Mouse (Mus musculus): ENCODE measurements around the gene Otud6a. TPM values are rescaled to one million over a fixed set of nuclear protein-coding genes. Genes with fewer than 3 reads are reported as not detected.
"Not testable (repeated sequence)": the region's sequence is repeated elsewhere in the genome, so short reads cannot be mapped to it uniquely, and the experiment has no call there.

Otud6a gene
- polyA plus RNA-seq, 1 experiment from 2014 or later, result not detected

DNA sequence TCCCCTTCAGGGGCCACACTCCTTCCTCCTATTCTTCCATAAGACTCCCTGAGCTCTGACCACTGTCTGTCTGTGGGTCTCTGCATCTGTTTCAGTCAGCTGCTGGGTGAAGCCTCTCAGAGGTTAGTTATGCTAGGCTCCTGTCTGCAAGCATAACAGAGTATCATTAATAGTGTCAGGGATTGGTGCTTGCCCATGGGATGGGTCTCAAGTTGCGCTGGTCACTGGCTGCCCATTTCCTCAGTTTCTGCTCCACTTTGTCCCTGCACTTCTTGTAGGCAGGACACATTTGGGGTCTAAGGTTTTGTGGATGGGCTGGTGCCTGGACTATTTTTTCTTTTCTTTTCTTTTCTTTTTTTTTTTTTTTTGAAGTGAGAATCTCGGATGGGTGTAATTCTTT, 13.8 kb downstream of the Otud6a start, which contains the start of gene Awat2:
Awat2 (minus strand) TSS at position 101 of the 400 bp plus-strand sequence.
- H3K27ac ChIP-seq (ENCODE audit: low read length); H3K4me1 ChIP-seq (ENCODE audit: control insufficient read depth, low read depth, low read length); H3K9ac ChIP-seq (ENCODE audit: low read depth, low read length); H3K9me3 ChIP-seq (replicated peaks; ENCODE audit: control insufficient read depth, low read length); H3K4me3 ChIP-seq (ENCODE audit: low read depth, low read length); H3K27me3 ChIP-seq (ENCODE audit: control insufficient read depth, insufficient read depth, low read depth, low read length); H3K4me2 ChIP-seq (ENCODE audit: low read depth, low read length); ATAC-seq (ENCODE audit: low read depth); H3K36me3 ChIP-seq (ENCODE audit: control insufficient read depth, insufficient read depth): not testable (repeated sequence)
- 73% methylated on average over 2 of the region's 2 CpGs for WGBS (ENCODE audit: insufficient replicate concordance)

DNA sequence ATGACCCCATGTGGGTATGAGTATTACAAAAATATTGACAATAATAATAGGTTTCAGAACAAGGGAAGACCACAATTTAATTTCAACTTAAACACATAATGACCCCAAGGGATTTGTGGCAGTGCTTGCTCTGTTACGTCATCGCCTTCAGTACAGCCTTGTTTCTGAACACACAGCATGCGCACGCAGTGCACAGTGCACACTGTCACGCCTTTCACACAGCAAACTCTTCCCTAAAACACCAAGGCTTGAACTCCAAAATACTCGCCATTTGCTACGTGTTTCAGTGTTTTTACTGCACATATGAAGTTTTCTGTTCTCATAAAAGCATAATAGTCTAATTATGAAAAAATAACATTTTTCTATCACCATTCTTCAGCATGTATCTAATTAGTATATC, 14.7 kb downstream of the Otud6a start:
- Histone ChIP-seq H3K9ac (ENCODE audit: low read depth, low read length) (no peak overlapping the region), H3K27me3 (ENCODE audit: control insufficient read depth, insufficient read depth, low read depth, low read length) (no peaks in the 10 kb centered on the region), H3K4me1 (ENCODE audit: control insufficient read depth, low read depth, low read length) (no peaks in the 10 kb centered on the region), H3K27ac (ENCODE audit: low read length) (no peak overlapping the region), H3K4me3 (ENCODE audit: low read depth, low read length) (no peak overlapping the region), H3K9me3 (replicated peaks; ENCODE audit: control insufficient read depth, low read length) (no peaks in the 10 kb centered on the region), H3K4me2 (ENCODE audit: low read depth, low read length) (no peak overlapping the region), H3K36me3 (ENCODE audit: control insufficient read depth, insufficient read depth) (no peaks in the 10 kb centered on the region)
- no peak for ATAC-seq (ENCODE audit: low read depth)
- 83% methylated on average over 7 of the region's 7 CpGs for WGBS (ENCODE audit: insufficient replicate concordance)

DNA sequence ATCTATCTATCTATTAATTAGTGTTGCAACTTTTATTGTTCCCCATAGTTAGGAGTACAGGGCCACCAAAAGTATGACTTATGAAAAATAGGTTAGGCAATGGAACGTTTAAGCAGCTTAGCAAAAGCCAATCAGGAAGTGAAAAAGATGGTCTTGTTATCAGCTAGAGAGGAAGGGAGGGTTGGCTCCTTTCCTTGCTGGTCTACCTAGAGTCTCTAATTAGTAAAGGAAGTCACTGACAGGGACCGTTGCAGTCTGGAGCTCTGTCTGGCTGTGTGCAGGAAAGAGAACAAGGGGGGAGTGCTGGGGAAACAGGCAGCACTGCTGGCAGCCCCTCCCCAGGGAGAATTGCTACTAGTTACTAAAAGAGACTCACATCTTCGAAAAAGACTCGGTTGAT, 39.2 kb downstream of the Otud6a start:
- no peak for ATAC-seq (ENCODE audit: low read depth)
- Histone ChIP-seq H3K36me3 (ENCODE audit: control insufficient read depth, insufficient read depth) (no peaks in the 10 kb centered on the region), H3K27me3 (ENCODE audit: control insufficient read depth, insufficient read depth, low read depth, low read length) (no peaks in the 10 kb centered on the region; the same call in 1 of the 2 replicates), H3K4me2 (ENCODE audit: low read depth, low read length) (no peak overlapping the region), H3K4me3 (ENCODE audit: low read depth, low read length) (no peak overlapping the region), H3K9me3 (replicated peaks; ENCODE audit: control insufficient read depth, low read length) (no peaks in the 10 kb centered on the region), H3K27ac (ENCODE audit: low read length) (no peak overlapping the region), H3K4me1 (ENCODE audit: control insufficient read depth, low read depth, low read length) (no peaks in the 10 kb centered on the region), H3K9ac (ENCODE audit: low read depth, low read length) (no peak overlapping the region)
- 33% methylated on average over 4 of the region's 4 CpGs for WGBS (ENCODE audit: insufficient replicate concordance)

- ATAC-seq (ENCODE audit: low read depth), result no peak
- Histone ChIP-seq H3K27ac (ENCODE audit: low read length) (no peak overlapping the region), H3K36me3 (ENCODE audit: control insufficient read depth, insufficient read depth) (no peaks in the 10 kb centered on the region), H3K9ac (ENCODE audit: low read depth, low read length) (no peak overlapping the region), H3K4me1 (ENCODE audit: control insufficient read depth, low read depth, low read length) (no peaks in the 10 kb centered on the region), H3K27me3 (ENCODE audit: control insufficient read depth, insufficient read depth, low read depth, low read length) (no peaks in the 10 kb centered on the region; the same call in 1 of the 2 replicates), H3K9me3 (replicated peaks; ENCODE audit: control insufficient read depth, low read length) (no peaks in the 10 kb centered on the region), H3K4me3 (ENCODE audit: low read depth, low read length) (no peak overlapping the region), H3K4me2 (ENCODE audit: low read depth, low read length) (no peak overlapping the region)
- WGBS (ENCODE audit: insufficient replicate concordance), result 55% methylated on average over 3 of the region's 3 CpGs
Measured at GRCm38 (mm10) chrX:100470126-100470525, 41.3 kb downstream of the Otud6a start.

DNA sequence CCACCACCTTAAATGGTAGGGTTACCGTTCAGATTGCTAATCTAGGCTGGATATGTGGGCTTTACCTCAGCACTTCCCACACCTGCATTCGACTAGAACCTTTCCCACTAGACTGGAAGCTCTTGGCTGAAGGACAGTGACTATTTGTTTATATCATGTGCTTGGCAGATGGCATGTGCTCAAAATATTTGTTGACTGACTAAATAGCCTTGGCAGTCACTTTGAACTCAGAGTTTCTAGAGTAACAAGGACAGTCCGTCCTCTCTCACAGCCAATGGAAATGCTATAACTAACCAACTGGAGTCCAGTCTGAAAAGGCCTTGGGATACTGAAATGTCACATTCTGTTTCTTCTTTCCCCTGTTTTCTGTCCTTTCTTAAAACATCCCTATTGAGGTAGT, 42.7 kb downstream of the Otud6a start:
- no peaks in the 10 kb centered on the region; the same call in 1 of the 2 replicates for H3K27me3 ChIP-seq (ENCODE audit: control insufficient read depth, insufficient read depth, low read depth, low read length)

GRCm38 (mm10) chrX:100475569-100476223, 46.9 kb downstream of the Otud6a start:
- ATAC-seq (ENCODE audit: low read depth), result no peak
- 47% methylated on average over 4 of the region's 4 CpGs for WGBS (ENCODE audit: insufficient replicate concordance)
- H3K9me3 ChIP-seq (replicated peaks; ENCODE audit: control insufficient read depth, low read length), result no peaks in the 10 kb centered on the region
- H3K4me1 ChIP-seq (ENCODE audit: control insufficient read depth, low read depth, low read length), result no peaks in the 10 kb centered on the region
- H3K36me3 ChIP-seq (ENCODE audit: control insufficient read depth, insufficient read depth), result no peaks in the 10 kb centered on the region
- H3K9ac ChIP-seq (ENCODE audit: low read depth, low read length), result no peak overlapping the region
- no peak overlapping the region for H3K4me3 ChIP-seq (ENCODE audit: low read depth, low read length)
- H3K4me2 ChIP-seq (ENCODE audit: low read depth, low read length), result no peak overlapping the region
- H3K27me3 ChIP-seq (ENCODE audit: control insufficient read depth, insufficient read depth, low read depth, low read length), result no peaks in the 10 kb centered on the region
- no peak overlapping the region for H3K27ac ChIP-seq (ENCODE audit: low read length)

More for the DNA sequence above, 42.7 kb downstream of the Otud6a start:
- no peak for ATAC-seq (ENCODE audit: low read depth)
- Histone ChIP-seq H3K4me2 (ENCODE audit: low read depth, low read length) (no peak overlapping the region), H3K36me3 (ENCODE audit: control insufficient read depth, insufficient read depth) (no peaks in the 10 kb centered on the region), H3K9ac (ENCODE audit: low read depth, low read length) (no peak overlapping the region), H3K27ac (ENCODE audit: low read length) (no peak overlapping the region), H3K9me3 (replicated peaks; ENCODE audit: control insufficient read depth, low read length) (no peaks in the 10 kb centered on the region), H3K4me1 (ENCODE audit: control insufficient read depth, low read depth, low read length) (no peaks in the 10 kb centered on the region), H3K4me3 (ENCODE audit: low read depth, low read length) (no peak overlapping the region)
- 58% methylated on average over 3 of the region's 3 CpGs for WGBS (ENCODE audit: insufficient replicate concordance)

MicroRNAs encoded within 50 kb of the gene (microRNA counts, 519-probe panel; counts per million panel counts)
- microRNA mmu-miR-676, result 2,565 counts per million, percentile 68 among the panel's probes with 10 or more counts

Small RNA genes within 50 kb of the gene (microRNA-seq; reads per million reads assigned to microRNA genes)
- 839 reads per million, percentile 74 among the genes with 10 or more reads in this experiment for gene Mir676

Other genes with a start within 250 kb of the Otud6a start
- gene Awat2, start 13.7 kb downstream of the Otud6a start, polyA plus RNA-seq (2015; fragmentation: Nextera tagmentation; extraction: Ambion mirVana), result 0.09 and 0.18 TPM in 2 replicates
- gene Igbp1, start 65.3 kb downstream of the Otud6a start, polyA plus RNA-seq (2015; fragmentation: Nextera tagmentation; extraction: Ambion mirVana), result 11.3 and 11.9 TPM in 2 replicates
- not detected in 2 replicates for gene Dgat2l6, start 95.8 kb downstream of the Otud6a start, polyA plus RNA-seq (2015; fragmentation: Nextera tagmentation; extraction: Ambion mirVana)
- gene Awat1, start 143.2 kb downstream of the Otud6a start, polyA plus RNA-seq (2015; fragmentation: Nextera tagmentation; extraction: Ambion mirVana), result not detected in 2 replicates
- gene P2ry4, start 165.9 kb downstream of the Otud6a start, polyA plus RNA-seq (2015; fragmentation: Nextera tagmentation; extraction: Ambion mirVana), result 0.74 TPM in 2 replicates
- gene Arr3, start 176.5 kb downstream of the Otud6a start, polyA plus RNA-seq (2015; fragmentation: Nextera tagmentation; extraction: Ambion mirVana), result not detected in 2 replicates
- 21.2 and 22.6 TPM in 2 replicates for gene Kif4, start 196.7 kb downstream of the Otud6a start, polyA plus RNA-seq (2015; fragmentation: Nextera tagmentation; extraction: Ambion mirVana)
- 49.4 and 56.1 TPM in 2 replicates for gene Pdzd11, start 197.6 kb downstream of the Otud6a start, polyA plus RNA-seq (2015; fragmentation: Nextera tagmentation; extraction: Ambion mirVana)

All from liver, embryonic 16.5 days (tissue).